Mouse (Mus musculus): ENCODE measurements around the gene Lmo2.

DNA sequence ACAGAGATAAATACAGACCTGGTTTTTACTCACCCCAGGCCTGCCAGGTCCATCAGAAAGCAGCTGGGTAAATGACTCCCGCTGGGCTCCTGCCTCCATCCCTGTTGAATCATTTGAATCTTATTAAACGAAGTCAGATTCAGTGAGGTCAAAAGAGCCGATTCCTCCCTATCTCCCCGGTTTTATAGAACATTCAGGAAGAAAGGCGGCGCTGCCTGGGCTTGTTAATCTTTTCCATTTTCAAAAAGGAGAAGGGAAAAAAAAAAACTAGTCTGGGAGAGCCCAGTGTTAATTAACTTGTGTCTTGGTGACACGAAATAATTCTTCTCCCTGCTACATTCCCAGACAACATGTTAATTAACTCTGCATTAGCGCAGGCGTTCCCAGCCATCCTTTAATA is 19.9 kb downstream of the Lmo2 start:
- no peak for TF ChIP-seq MYOD1 (IDR thresholded peaks at IDR 0.05; ENCODE audit: control insufficient read depth, insufficient read length, low read depth)
- no peak for TF ChIP-seq CTCF (IDR thresholded peaks at IDR 0.05; ENCODE audit: control insufficient read depth, insufficient read depth, insufficient read length)
- TF ChIP-seq MAX (IDR thresholded peaks at IDR 0.05): no peak
- no peak for TF ChIP-seq USF1 (IDR thresholded peaks at IDR 0.05; ENCODE audit: low read depth)
- TF ChIP-seq CEBPB (IDR thresholded peaks at IDR 0.05; ENCODE audit: low read depth): no peak
